Mouse (Mus musculus) intestine, postnatal 0 days (tissue): ENCODE measurements around the gene Prr29. TPM values are rescaled to one million over a fixed set of nuclear protein-coding genes. Genes with fewer than 3 reads are reported as not detected.
A peak's percentile ranks its signal among the peaks of the same experiment; 100 is the strongest.

ENCODE experiments used
- ATAC-seq: fragments of 200-750 bp; cut with Nextera tagmentation; 2 replicates; pipeline ENCODE4 v1.8.0; 2017; ENCODE audit warnings: mild to moderate bottlenecking, moderate TSS enrichment, moderate library complexity
- H3K27ac ChIP-seq: fragments of 300-500 bp; sonication (generic); 2 replicates; pipeline ENCODE4 v1.5.1; 2014; ENCODE audit warnings: mild to moderate bottlenecking, low read depth, low read length, moderate library complexity
- H3K27me3 ChIP-seq: fragments of 300-500 bp; sonication (generic); replicated peaks from 2 replicates; pipeline ENCODE4 v1.6.1; 2014; ENCODE audit warnings: low read length, mixed read lengths; ENCODE audit not compliant: control insufficient read depth, insufficient read depth
- H3K36me3 ChIP-seq: fragments of 300-500 bp; sonication (generic); 2 replicates; pipeline ENCODE4 v1.6.1; 2014; ENCODE audit warnings: mild to moderate bottlenecking, moderate library complexity; ENCODE audit not compliant: control insufficient read depth, insufficient read depth
- H3K4me1 ChIP-seq: fragments of 300-500 bp; sonication (generic); replicated peaks from 2 replicates; pipeline ENCODE4 v1.6.1; 2014; ENCODE audit warnings: antibody characterized with exemption, low read length, mixed read lengths; ENCODE audit not compliant: control insufficient read depth, insufficient read depth
- H3K4me2 ChIP-seq: fragments of 300-500 bp; sonication (generic); replicated peaks from 2 replicates; pipeline ENCODE4 v1.6.1; 2014; ENCODE audit warnings: low read depth, mild to moderate bottlenecking, moderate library complexity
- H3K4me3 ChIP-seq: fragments of 300-500 bp; sonication (generic); 2 replicates; pipeline ENCODE4 v1.5.1; 2014; ENCODE audit warnings: low read depth, low read length
- H3K9ac ChIP-seq: fragments of 300-500 bp; sonication (generic); 2 replicates; pipeline ENCODE4 v1.6.1; 2014; ENCODE audit warnings: mild to moderate bottlenecking, low read depth, low read length
- H3K9me3 ChIP-seq: fragments of 300-500 bp; sonication (generic); 2 replicates; pipeline ENCODE4 v1.6.1; 2016; ENCODE audit warnings: mixed run types; ENCODE audit not compliant: control insufficient read depth
- CTCF ChIP-seq: sonication (generic); IDR thresholded peaks from 2 replicates; pipeline ENCODE4 v1.5.1; 2016; ENCODE audit warnings: low read depth, mild to moderate bottlenecking, control low read depth, antibody characterized with exemption, moderate library complexity
- WGBS: fragments of 180-500 bp; shearing (Covaris S2); extraction: QIAGEN DNeasy Blood & Tissue Kit; methylation state at CpG from one replicate; pipeline ENCODE4 v1.1.7; 2014; 5-methylcytosine and 5-hydroxymethylcytosine counted together
- polyA plus RNA-seq: library from polyadenylated mRNA; unstranded; fragments of >200 nt; fragmentation: Nextera tagmentation; extraction: Ambion mirVana; gene quantifications from 2 replicates; pipeline ENCODE4 v1.2.1, GENCODE M21; 2015

Gene Prr29
- polyA plus RNA-seq, 1 experiment from 2014 or later, result 0.52 TPM

- Histone ChIP-seq H3K9ac (no peak overlapping the region), H3K4me2 (no peak overlapping the region), H3K4me1 (no peaks in the 10 kb centered on the region), H3K27me3 (no peaks in the 10 kb centered on the region), H3K27ac (no peak overlapping the region), H3K36me3 (no peaks in the 10 kb centered on the region), H3K9me3 (no peaks in the 10 kb centered on the region), H3K4me3 (no peak overlapping the region)
- 87% methylated on average over 8 of the region's 8 CpGs for WGBS
- no peak for ATAC-seq
- no peak for TF ChIP-seq CTCF
Observed at GRCm38 (mm10) chr11:106326475-106326874, 38.8 kb upstream of the Prr29 start.

- Histone ChIP-seq H3K27me3 (no peaks in the 10 kb centered on the region), H3K27ac (no peak overlapping the region), H3K4me2 (no peak overlapping the region), H3K9ac (no peak overlapping the region), H3K4me3 (no peak overlapping the region), H3K36me3 (no peaks in the 10 kb centered on the region), H3K4me1 (no peaks in the 10 kb centered on the region), H3K9me3 (no peaks in the 10 kb centered on the region)
- no peak for ATAC-seq
- no peak for TF ChIP-seq CTCF
- WGBS, result 55% methylated on average over 5 of the region's 5 CpGs
Observed at GRCm38 (mm10) chr11:106328521-106328920, 36.8 kb upstream of the Prr29 start.

GRCm38 (mm10) chr11:106329128-106329527, 36.1 kb upstream of the Prr29 start:
- no peaks in the 10 kb centered on the region for H3K4me1 ChIP-seq
- no peaks in the 10 kb centered on the region for H3K36me3 ChIP-seq
- no peak for TF ChIP-seq CTCF
- H3K9ac ChIP-seq, result no peak overlapping the region
- no peak overlapping the region for H3K27ac ChIP-seq
- peak; percentile 15; the same call in 1 of the 2 replicates for ATAC-seq
- no peak overlapping the region for H3K4me3 ChIP-seq
- H3K4me2 ChIP-seq, result no peak overlapping the region
- 28% methylated on average over 6 of the region's 6 CpGs for WGBS
- no peaks in the 10 kb centered on the region for H3K27me3 ChIP-seq
- H3K9me3 ChIP-seq, result no peaks in the 10 kb centered on the region

- ATAC-seq, result no peak
- Histone ChIP-seq H3K27me3 (no peaks in the 10 kb centered on the region), H3K4me2 (no peak overlapping the region), H3K9ac (no peak overlapping the region), H3K36me3 (no peaks in the 10 kb centered on the region), H3K4me3 (no peak overlapping the region), H3K9me3 (no peaks in the 10 kb centered on the region), H3K4me1 (no peaks in the 10 kb centered on the region), H3K27ac (no peak overlapping the region)
- TF ChIP-seq CTCF, result peak; percentile 71
- WGBS, result 47% methylated on average over 7 of the region's 7 CpGs
Observed at GRCm38 (mm10) chr11:106329682-106330081, 35.6 kb upstream of the Prr29 start.

GRCm38 (mm10) chr11:106332458-106332857, 32.8 kb upstream of the Prr29 start:
- H3K27ac ChIP-seq, result no peak overlapping the region
- no peak overlapping the region for H3K4me2 ChIP-seq
- 43% methylated on average over 4 of the region's 4 CpGs for WGBS
- H3K4me3 ChIP-seq, result no peak overlapping the region
- no peak overlapping the region for H3K9ac ChIP-seq
- ATAC-seq, result no peak
- H3K9me3 ChIP-seq, result no peaks in the 10 kb centered on the region
- no peaks in the 10 kb centered on the region for H3K4me1 ChIP-seq
- no peak for TF ChIP-seq CTCF
- no peaks in the 10 kb centered on the region for H3K36me3 ChIP-seq
- H3K27me3 ChIP-seq, result no peaks in the 10 kb centered on the region

- Histone ChIP-seq H3K4me1 (no peaks in the 10 kb centered on the region), H3K9ac (no peak overlapping the region), H3K27ac (no peak overlapping the region), H3K4me2 (no peak overlapping the region), H3K27me3 (no peaks in the 10 kb centered on the region), H3K9me3 (no peaks in the 10 kb centered on the region), H3K4me3 (no peak overlapping the region), H3K36me3 (no peaks in the 10 kb centered on the region)
- WGBS, result 4% methylated on average over 2 of the region's 2 CpGs
- ATAC-seq, result no peak
- TF ChIP-seq CTCF, result no peak
Observed at GRCm38 (mm10) chr11:106334066-106334465, 31.2 kb upstream of the Prr29 start.

- WGBS, result 86% methylated on average over 5 of the region's 5 CpGs
- Histone ChIP-seq H3K27me3 (no peaks in the 10 kb centered on the region), H3K36me3 (no peaks in the 10 kb centered on the region), H3K9ac (no peak overlapping the region), H3K9me3 (no peaks in the 10 kb centered on the region), H3K27ac (no peak overlapping the region), H3K4me3 (no peak overlapping the region), H3K4me1 (no peaks in the 10 kb centered on the region), H3K4me2 (no peak overlapping the region)
- ATAC-seq, result no peak
- TF ChIP-seq CTCF, result no peak
Observed at GRCm38 (mm10) chr11:106338029-106338428, 27.2 kb upstream of the Prr29 start.
